Mouse (Mus musculus) left cerebral cortex, adult 6 months (tissue): ENCODE results near the gene Arf1. TPM values are rescaled to one million over a fixed set of nuclear protein-coding genes. Genes with fewer than 3 reads are reported as not detected.

Experiments used
- long read RNA-seq, 2 experiments: library from polyadenylated mRNA; unstranded; transcript quantifications; one replicate each; pipeline ENCODE4 v2.0.0; 2019 to 2020
- polyA plus RNA-seq: library from polyadenylated mRNA; unstranded; fragments of <200 nt; fragmentation: Nextera tagmentation; gene quantifications from 2 replicates; pipeline ENCODE4 v1.2.3, GENCODE M21; 2021

Arf1 gene
- polyA plus RNA-seq, result 449 and 514 TPM in 2 replicates
- long read RNA-seq, experiment 1, transcript Arf1-202 (5 exons, 1,991 nt), result minor isoform, 72 of 2,218 reads
- long read RNA-seq, experiment 1, transcript Arf1-201 (5 exons, 1,800 nt), result major isoform, 1,971 of 2,218 reads
- long read RNA-seq, experiment 1, partial matches to known transcripts, result 144 of 2,218 reads
- long read RNA-seq, experiment 1, other reads (novel, unspliced or antisense), result 31 of 2,218 reads
- long read RNA-seq, experiment 2, transcript Arf1-201 (5 exons, 1,800 nt), result major isoform, 627 of 804 reads
- long read RNA-seq, experiment 2, transcript Arf1-202 (5 exons, 1,991 nt), result minor isoform, 25 of 804 reads
- long read RNA-seq, experiment 2, partial matches to known transcripts, result 148 of 804 reads
- long read RNA-seq, experiment 2, other reads (novel, unspliced or antisense), result 4 of 804 reads

DNA sequence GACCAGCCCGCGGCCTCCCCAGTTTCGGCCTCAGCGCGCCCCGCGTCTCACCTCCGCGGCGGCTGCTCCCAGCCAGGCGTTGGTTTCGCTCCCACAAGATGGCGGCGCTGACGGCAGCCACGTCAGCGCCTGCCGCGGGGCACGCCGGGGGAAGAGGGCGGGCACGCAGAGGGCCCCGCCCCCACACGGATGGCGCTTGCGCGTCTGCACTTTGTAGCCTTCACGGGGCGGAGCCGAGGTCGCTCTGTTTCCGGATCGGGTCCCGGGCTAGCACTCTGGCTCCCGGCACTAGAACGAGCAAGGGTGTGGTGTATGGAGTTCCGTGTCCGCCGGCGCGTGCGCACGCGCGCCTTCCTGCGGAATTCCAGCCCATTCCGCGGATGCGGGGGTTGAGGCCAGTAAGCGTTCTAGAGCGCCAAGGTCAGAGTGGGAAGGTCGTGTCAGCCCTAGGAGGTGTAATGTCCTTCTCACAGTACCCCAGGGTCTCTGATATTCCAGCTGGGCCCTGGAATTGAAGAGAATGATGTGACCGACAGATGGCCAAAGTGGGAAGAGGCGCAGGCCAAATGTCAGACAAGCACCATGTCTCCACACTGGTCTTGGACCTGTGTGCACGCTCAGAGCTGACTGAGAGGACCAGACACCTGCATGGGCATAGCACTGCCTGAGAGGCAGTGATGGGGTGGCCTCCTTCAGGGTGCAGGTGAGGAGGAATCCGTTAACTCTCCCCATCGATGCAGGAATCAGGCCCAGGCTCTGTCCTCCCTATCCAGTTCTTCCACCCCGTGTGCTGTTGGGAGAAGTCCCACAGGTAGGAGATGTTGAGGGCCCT lies at the start of gene Arf1:
TSS of gene Arf1 (minus strand) at position 149 of the 832 bp plus-strand sequence.

GRCm38 (mm10) chr11:59208153-59208831 lies 19.8 kb downstream of the Arf1 start, which contains the start of gene 2310033P09Rik:
TSS of gene 2310033P09Rik (plus strand) at chr11:59208321.

DNA sequence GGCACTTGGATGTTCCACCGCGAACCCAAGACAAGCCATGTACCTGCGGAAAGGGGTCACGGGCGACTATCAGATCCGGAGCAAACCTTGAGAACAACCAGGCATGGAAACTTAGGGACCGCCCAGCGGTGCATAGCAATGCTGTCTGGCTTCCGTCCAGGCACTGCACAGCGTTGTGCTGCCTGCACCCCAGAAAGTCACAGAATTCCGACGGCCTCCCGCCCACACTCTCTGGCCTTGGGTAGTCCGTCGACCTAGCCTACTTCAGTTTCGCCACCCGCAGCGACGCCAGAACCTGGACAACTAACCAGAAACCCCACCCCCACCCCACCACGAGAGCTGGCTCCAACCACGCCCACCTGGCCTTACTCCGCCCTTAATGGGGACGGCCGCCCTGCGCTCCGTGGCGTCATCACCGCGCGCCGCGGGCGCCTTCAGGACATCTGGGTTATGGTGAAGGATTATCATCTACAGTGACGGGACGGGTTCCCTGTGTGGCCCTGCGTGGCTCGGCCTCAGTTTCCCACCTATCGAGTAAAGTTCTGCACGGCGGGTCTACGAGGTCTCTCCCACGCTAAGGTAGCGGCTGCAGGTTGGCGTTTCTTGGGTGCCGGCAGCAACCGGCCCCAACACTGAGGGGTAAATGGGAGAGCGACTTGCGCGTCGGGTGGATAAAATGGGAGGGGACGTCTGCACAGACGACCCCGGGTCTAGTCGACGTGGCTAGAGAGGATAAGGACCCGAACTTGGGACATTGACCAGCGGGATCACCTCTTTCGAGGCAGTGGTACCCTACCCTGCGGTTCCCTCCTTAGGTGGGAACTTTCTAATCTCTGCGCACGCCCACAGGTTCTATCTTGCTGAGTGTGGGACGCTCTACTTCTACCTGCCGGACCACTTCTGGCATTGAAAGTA lies 25.7 kb downstream of the Arf1 start, which contains the start of gene Mrpl55:
TSS of gene Mrpl55 (plus strand) at position 406 of the 915 bp plus-strand sequence.

GRCm38 (mm10) chr11:59192059-59192386 lies 36.0 kb downstream of the Arf1 start, which contains the start of gene Guk1:
TSS of gene Guk1 (minus strand) at chr11:59192212.

GRCm38 (mm10) chr11:59182864-59183331 lies 45.2 kb downstream of the Arf1 start, which contains the start of gene Gjc2:
TSS of gene Gjc2 (minus strand) at chr11:59183213.

DNA sequence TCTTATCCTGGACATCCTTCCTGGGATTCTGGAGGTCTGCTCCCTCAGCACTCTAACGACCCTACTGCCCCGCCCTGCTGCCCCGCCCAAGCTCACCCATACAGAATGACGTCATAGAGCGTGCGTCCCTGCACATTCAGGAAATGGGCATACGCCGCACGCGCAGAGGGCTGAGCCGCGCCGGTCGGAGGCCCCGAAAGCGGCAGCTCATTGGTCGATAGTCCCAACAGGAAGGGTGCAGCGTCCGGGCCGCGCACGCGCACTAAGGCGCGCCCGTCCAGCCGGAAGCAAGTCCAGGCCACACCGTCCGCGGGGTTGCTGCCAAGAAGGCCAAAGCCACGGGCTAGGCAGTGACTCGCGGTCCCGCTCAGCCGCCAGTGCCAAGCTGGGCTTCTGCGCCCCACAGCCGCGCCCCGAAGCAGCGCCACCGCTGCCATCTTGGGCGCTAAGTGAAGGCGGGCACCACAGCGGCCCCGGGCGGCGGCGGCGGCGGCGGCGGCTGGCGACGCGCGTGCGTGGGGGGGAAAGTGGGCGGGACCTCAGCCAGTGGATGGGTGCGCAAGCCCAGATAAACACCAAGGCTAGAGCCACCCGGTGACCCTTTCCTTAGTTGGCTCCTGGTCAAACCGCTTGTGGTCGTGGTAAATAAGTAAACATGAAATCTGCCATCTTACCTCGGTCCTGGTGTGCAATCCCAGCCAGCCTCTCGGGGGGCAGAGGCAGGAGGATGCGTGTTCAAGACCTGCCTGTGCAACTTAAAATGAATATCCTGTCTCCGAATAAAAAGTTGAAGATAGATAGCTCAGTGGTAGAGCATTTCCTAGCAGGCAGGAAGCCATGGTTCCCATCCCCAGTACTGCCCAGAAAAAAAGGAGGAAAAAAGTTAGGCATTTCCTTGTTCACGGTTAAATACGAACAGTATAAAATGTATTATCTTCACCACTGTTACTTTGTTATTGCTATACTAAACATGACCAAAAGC lies 64.5 kb downstream of the Arf1 start, which contains the start of gene Iba57:
TSS of gene Iba57 (minus strand) at position 485 of the 982 bp plus-strand sequence.

Other genes with a start within 250 kb of the Arf1 start
- 1.1 and 1.2 TPM in 2 replicates for gene Obscn, start 91.9 kb downstream of the Arf1 start, polyA plus RNA-seq
- 3.8 and 4.0 TPM in 2 replicates for gene Iba57, start 64.5 kb downstream of the Arf1 start, polyA plus RNA-seq
- gene Gjc2, start 45.1 kb downstream of the Arf1 start, polyA plus RNA-seq, result 3.2 and 8.8 TPM in 2 replicates
- 484 and 551 TPM in 2 replicates for gene Guk1, start 36.1 kb downstream of the Arf1 start, polyA plus RNA-seq
- gene Mrpl55, start 25.8 kb downstream of the Arf1 start, polyA plus RNA-seq, result 167 and 185 TPM in 2 replicates
- 27.0 and 31.2 TPM in 2 replicates for gene 2310033P09Rik, start 19.9 kb downstream of the Arf1 start, polyA plus RNA-seq
- gene Wnt3a, start 62.5 kb upstream of the Arf1 start, polyA plus RNA-seq, result not detected in 2 replicates
- 4.4 and 5.4 TPM in 2 replicates for gene Wnt9a, start 78.7 kb upstream of the Arf1 start, polyA plus RNA-seq
- not detected in 2 replicates for gene Prss38, start 147.4 kb upstream of the Arf1 start, polyA plus RNA-seq
- gene Jmjd4, start 221.8 kb upstream of the Arf1 start, polyA plus RNA-seq, result 8.1 and 11.6 TPM in 2 replicates
- gene Snap47, start 222.9 kb upstream of the Arf1 start, polyA plus RNA-seq, result 606 and 669 TPM in 2 replicates
- gene Zfp867, start 244.2 kb upstream of the Arf1 start, polyA plus RNA-seq, result 2.1 and 3.8 TPM in 2 replicates